Mouse (Mus musculus): ENCODE data around the gene Iqca. TPM values are rescaled to one million over a fixed set of nuclear protein-coding genes. Genes with fewer than 3 reads are reported as not detected.

Iqca gene
- total RNA-seq, 4 experiments from 2014 or later: not detected

Other genes with a start within 250 kb of the Iqca start
- under 1 TPM in 1 of 4 experiments, not detected in 3; 0.22 TPM for gene Gbx2, start 222.2 kb downstream of the Iqca start, total RNA-seq (2022)
- 10 to 100 TPM; 16.3 to 27.3 (median 23.7) TPM for gene Asb18, start 138.7 kb downstream of the Iqca start, total RNA-seq (2022)
- gene Ackr3, start 50.6 kb upstream of the Iqca start, total RNA-seq (2022): 10 to 100 TPM; 46.3 to 71.9 (median 54.9) TPM